Mouse (Mus musculus) adrenal gland, postnatal 10 days (tissue): ENCODE data around the gene Uso1. TPM values are rescaled to one million over a fixed set of nuclear protein-coding genes. Genes with fewer than 3 reads are reported as not detected.

Source experiments
- DNase-seq: peaks from one replicate; pipeline ENCODE4 v3.0.0; 2021; ENCODE audit warnings: mixed read lengths
- total RNA-seq, 2 experiments: library from RNA; stranded (reverse); gene quantifications; 2 replicates each; pipeline ENCODE4 v1.2.3; 2021

Uso1 gene
- total RNA-seq, 2 experiments from 2014 or later, result 64.1 to 71.5 TPM

DNA sequence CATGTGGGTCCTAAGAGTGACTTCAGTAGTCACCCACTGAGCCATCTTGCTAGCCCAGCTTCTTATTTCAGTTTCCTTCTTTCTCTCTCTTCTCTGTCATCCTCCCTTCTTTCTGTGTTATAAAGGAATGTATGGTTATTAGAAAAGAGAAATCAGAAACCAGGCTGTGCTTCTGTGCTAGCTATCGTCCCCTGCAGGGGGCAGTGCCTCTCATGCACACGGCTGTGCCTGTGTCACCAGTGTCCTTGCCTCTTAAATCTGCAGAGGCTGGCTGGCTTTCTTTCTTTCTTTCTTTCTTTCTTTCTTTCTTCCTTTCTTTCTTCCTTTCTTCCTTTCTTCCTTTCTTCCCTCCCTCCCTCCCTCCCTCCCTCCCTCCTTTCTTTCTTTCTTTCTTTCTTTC is 58.0 kb downstream of the Uso1 start:
- peak; percentile 67 for DNase-seq

- peak; percentile 41 for DNase-seq
These were observed 59.4 kb downstream of the Uso1 start for GRCm38 (mm10) chr5:92196895-92197811.

GRCm38 (mm10) chr5:92198266-92198665 is 60.5 kb downstream of the Uso1 start:
- DNase-seq, result no peak

DNA sequence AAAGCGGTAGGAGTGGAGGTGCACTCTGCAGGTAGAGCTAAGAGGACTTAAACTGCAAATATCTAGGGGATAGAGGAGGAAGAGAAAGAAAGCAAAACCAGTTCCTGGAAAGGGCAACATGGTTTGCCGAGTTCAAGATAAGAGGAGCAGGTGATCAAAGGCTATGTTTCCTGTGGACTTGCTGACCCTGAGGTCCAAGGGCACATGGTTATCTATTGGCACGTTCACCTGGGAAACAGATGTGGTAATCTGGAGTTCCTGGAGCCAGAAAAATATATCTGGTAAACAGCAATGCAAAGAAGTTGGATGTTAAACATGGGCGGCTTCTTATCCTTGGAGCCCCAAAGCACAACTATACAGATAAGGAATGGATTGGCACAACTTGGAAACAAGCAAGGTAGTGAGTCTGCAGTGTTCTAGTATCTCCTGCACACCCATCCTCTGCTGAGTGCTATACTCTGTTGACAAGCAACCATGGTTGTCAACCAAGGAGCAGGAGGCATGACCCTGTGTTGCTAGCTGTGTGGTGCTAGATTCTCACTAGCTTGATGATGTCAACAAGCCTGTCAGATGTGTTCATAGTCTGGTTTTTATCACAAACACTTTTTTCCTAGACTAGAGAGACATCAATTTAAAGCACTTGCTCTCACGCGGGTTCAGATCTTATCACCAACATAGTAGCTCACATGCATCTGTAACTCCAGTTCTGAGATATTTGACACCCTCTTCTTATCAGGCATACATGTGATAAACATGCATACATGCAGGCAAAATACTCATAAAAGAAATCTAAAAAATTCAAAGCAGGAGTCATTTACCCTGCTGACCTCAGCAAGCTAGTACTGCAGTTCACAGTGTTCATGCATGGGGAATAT is 66.7 kb downstream of the Uso1 start:
- DNase-seq, result no peak

- no peak for DNase-seq
These were observed 67.4 kb downstream of the Uso1 start for GRCm38 (mm10) chr5:92205184-92205583.

GRCm38 (mm10) chr5:92205706-92206105 is 68.0 kb downstream of the Uso1 start:
- peak; percentile 54 for DNase-seq

- DNase-seq, result no peak
These were observed 68.4 kb downstream of the Uso1 start for GRCm38 (mm10) chr5:92206121-92206520.

DNA sequence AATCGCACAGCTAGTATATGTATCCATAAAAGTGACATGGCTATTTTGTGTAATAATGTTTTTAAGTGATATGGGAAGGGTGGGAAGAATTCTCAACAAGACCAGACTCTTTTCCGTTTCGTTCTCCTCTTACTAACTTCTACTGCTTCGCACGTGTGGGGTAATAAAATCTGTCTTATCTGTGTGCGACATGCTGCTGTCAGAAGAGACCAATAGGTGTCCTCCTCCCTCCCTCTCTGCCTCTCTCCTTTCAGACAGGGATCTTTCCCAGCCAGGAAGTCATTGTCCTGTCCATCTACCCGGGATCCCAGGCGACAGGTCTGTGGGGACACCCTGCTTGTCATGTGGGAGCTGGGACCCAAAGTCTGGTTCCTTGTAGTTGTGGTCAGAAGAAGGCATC is 72.5 kb downstream of the Uso1 start:
- no peak for DNase-seq

GRCm38 (mm10) chr5:92212231-92212630 is 74.5 kb downstream of the Uso1 start:
- DNase-seq, result peak; percentile 37

- no peak for DNase-seq
These were observed 77.6 kb downstream of the Uso1 start, which contains the start of gene U90926 for GRCm38 (mm10) chr5:92215308-92215707. Gene U90926, minus strand, starts transcription at chr5:92215408.

DNA sequence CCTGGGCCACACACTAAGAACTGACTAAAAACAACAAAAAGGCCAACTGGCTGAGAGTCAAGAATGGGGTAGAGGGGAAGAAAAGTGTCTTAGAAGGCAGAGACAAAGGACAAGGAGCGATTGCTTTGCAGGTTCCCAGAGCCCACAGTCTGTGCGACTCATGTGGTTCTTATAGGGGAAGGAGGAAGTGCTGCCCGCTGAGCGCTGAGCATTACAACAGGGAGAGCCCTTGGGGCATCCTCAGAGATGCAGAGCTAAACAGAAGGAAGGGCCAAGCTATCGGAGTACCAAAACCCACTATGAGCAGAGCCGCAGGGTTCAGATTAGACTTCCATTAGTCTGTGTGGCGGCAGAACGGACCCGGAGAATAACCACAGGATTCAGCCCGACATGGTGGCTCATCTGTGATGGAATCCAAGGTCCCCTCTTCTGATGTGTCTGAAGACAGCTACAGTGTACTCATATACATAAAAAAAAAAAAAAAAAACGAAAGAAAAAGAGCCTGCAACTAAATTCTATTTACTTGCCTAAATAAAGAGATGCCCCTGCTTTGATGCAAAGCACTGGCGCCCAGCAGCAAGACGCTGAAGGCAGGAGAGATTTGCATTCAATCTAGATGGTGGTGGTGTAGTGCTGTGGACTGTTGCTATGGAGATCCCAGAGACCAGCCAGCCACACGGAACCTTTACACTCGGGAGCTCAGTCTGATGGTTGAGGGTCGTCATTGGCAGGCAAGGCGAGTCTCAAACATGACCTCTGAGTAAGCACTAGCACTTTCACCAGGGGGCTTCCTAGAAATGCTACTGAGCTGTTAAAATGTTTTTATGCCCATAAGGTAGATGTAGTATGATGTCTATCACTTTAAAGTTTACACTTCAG is 81.4 kb downstream of the Uso1 start:
- no peak for DNase-seq

GRCm38 (mm10) chr5:92219826-92220225 is 82.1 kb downstream of the Uso1 start:
- DNase-seq, result no peak

- DNase-seq, result peak; percentile 28
These were observed 82.7 kb downstream of the Uso1 start for GRCm38 (mm10) chr5:92220287-92220902.

DNA sequence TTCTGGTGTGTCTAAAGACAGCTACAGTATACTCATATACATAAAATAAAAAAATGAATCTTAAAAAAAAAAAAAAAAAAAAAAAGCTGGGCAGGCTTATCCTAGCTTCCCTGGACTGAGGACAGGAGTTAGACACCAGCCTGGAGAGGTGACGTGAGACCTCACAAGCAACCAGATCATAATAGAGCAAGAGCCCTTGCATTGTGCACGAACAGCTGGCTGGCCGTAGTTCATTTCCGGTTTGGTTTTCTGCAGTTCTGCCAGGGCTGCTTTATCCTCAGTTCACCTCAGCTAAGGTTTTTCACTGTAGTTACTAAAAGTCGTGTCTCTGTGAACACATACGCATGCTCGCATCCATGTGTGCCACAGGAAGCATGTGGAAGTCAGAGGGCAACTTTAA is 90.0 kb downstream of the Uso1 start:
- DNase-seq, result no peak

- no peak for DNase-seq
These were observed 91.0 kb downstream of the Uso1 start for GRCm38 (mm10) chr5:92228776-92229175.

GRCm38 (mm10) chr5:92229514-92229913 is 91.8 kb downstream of the Uso1 start:
- no peak for DNase-seq

- DNase-seq, result no peak
These were observed 92.6 kb downstream of the Uso1 start for GRCm38 (mm10) chr5:92230306-92230705.

GRCm38 (mm10) chr5:92231836-92232235 is 94.1 kb downstream of the Uso1 start:
- DNase-seq, result no peak

DNA sequence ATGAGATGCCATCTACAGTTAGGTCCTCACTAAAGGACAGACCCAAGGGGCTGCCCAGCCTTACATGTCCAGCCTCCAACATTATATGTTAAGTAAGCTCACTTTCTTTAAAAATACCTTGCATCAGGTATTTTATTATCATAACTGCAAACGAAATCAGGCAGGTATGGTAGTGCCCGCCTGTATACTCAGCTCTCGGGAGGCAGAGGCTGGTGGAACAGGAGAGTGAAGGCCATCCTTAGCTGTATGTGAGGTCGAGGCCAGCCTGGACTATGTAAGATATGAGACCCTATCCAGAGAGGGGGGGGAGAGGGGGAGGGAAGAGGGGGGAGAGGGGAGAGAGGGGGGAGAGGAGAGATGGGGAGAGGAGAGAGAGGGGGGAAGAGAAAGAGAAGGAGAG is 95.6 kb downstream of the Uso1 start:
- no peak for DNase-seq

- DNase-seq, result no peak
These were observed 97.3 kb downstream of the Uso1 start for GRCm38 (mm10) chr5:92234939-92235557.
